Mouse (Mus musculus) embryonic facial prominence, embryonic 14.5 days (tissue): ENCODE results near the gene Tpst2. TPM values are rescaled to one million over a fixed set of nuclear protein-coding genes. Genes with fewer than 3 reads are reported as not detected.

Experiments used
- polyA plus RNA-seq: library from polyadenylated mRNA; unstranded; fragments of >200 nt; fragmentation: Nextera tagmentation; extraction: Ambion mirVana; gene quantifications from 2 replicates; pipeline ENCODE4 v1.2.1, GENCODE M21; 2014

Gene Tpst2
- polyA plus RNA-seq, 1 experiment from 2014 or later = 46.9 TPM

Other genes starting within 250 kb of the Tpst2 start
- gene Cryba4, start 24.2 kb upstream of the Tpst2 start, polyA plus RNA-seq = 2.7 and 2.8 TPM in 2 replicates
- gene Crybb1, start 20.9 kb upstream of the Tpst2 start, polyA plus RNA-seq = 1.8 and 3.2 TPM in 2 replicates
- gene Tfip11, start 49.7 kb downstream of the Tpst2 start, polyA plus RNA-seq = 23.1 and 23.2 TPM in 2 replicates
- gene Srrd, start 66.3 kb downstream of the Tpst2 start, polyA plus RNA-seq = 30.3 and 34.3 TPM in 2 replicates
- 31.1 and 31.6 TPM in 2 replicates for gene Hps4, start 66.4 kb downstream of the Tpst2 start, polyA plus RNA-seq
- 0.09 and 0.13 TPM in 2 replicates for gene Gm6583, start 79.3 kb downstream of the Tpst2 start, polyA plus RNA-seq
- 18.2 and 20.3 TPM in 2 replicates for gene Asphd2, start 118.2 kb downstream of the Tpst2 start, polyA plus RNA-seq
- not detected in 2 replicates for gene Gm6588, start 172.7 kb downstream of the Tpst2 start, polyA plus RNA-seq